Mouse (Mus musculus): ENCODE results near the gene R3hcc1l.

- TF ChIP-seq GATA1 (IDR thresholded peaks at IDR 0.05; ENCODE audit: low read length) (no peak), TAL1 (IDR thresholded peaks at IDR 0.05; ENCODE audit: low read length) (no peak)
Observed at GRCm38 (mm10) chr19:42612654-42613053, 94.1 kb downstream of the R3hcc1l start, which contains the start of gene Loxl4.

Data from erythroblast, embryonic 14.5 days (primary cell).